Mouse (Mus musculus): ENCODE measurements around the gene Olfr1208. TPM values are rescaled to one million over a fixed set of nuclear protein-coding genes. Genes with fewer than 3 reads are reported as not detected.

The Olfr1208 gene
- polyA plus RNA-seq (2014; fragmentation: Illumina TruSeq; extraction: RNeasy Lipid Tissue Mini Kit (QIAGEN cat#74804); ENCODE audit: low read depth, low replicate concordance), result not detected

DNA sequence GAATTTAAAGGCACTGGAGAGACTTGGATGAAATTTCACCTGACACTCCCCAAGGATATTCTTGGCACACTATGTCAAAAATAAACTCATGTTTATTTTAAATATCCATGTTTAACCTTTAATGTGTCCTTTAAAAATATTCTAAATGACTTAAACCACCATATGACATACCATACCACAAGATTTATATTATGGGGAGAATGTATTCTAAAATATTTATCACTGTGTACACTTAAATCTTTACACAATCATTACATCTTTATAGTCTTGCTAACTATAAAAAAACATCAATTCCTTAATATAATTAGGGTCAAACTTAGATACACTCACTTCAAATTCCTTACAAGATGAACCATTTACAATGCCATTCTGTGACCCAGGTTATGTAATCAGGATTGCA lies at the start of gene Olfr1208:
Olfr1208 (minus strand) TSS at position 101 of the 400 bp plus-strand sequence.

GRCm38 (mm10) chr2:88938011-88938410 lies 35.9 kb upstream of the Olfr1208 start, which contains the start of gene Olfr1211:
Olfr1211 (minus strand) TSS chr2:88938111.

DNA sequence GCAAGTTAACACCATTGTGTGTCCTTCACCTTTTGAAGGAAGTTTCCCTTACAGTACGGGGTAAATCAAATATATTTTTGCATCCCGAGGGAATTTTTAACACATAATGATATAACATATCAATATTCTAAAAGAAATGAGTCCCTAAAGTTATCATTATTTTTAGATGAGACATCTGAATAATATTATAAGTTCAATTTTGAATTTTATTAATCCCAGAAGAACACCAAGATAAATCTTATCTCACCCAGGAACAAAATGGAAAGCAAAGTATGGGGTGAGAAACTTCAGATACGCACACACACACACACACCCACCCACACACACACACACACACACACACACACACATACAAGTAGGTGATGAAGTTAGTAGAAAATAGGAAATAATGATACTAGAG lies 12.9 kb upstream of the Olfr1208 start, which contains the start of gene Olfr1209:
Olfr1209 (minus strand) TSS at position 101 of the 400 bp plus-strand sequence.

GRCm38 (mm10) chr2:88862931-88863330 lies 39.2 kb downstream of the Olfr1208 start, which contains the start of gene Olfr1206:
Olfr1206 (plus strand) TSS chr2:88863231.

DNA sequence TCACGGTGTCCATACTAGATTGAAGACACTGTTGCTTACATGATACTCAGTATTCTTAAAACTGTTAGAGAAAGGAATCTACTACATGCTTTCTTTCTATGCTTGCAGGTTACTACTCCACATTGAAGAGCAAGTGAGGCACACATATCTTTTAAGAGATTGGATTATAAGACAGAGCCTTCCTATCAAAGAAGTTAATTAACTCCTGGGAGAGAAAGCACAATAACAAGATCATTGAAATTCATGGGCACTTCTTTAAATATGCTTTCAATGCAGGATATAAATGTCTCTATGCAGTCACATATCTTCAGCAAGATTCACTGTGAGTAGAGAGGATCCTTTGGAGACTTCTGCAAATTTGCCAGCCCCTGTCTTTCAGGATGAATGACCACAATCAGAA lies 53.1 kb downstream of the Olfr1208 start, which contains the start of gene Olfr1204:
Olfr1204 (plus strand) TSS at position 301 of the 400 bp plus-strand sequence.

Other genes with a start within 250 kb of the Olfr1208 start
- gene Olfr1193, start 226.7 kb downstream of the Olfr1208 start, polyA plus RNA-seq (2014; fragmentation: Illumina TruSeq; extraction: RNeasy Lipid Tissue Mini Kit (QIAGEN cat#74804); ENCODE audit: low read depth, low replicate concordance), result not detected
- not detected for gene Olfr1195, start 213.1 kb downstream of the Olfr1208 start, polyA plus RNA-seq (2014; fragmentation: Illumina TruSeq; extraction: RNeasy Lipid Tissue Mini Kit (QIAGEN cat#74804); ENCODE audit: low read depth, low replicate concordance)
- not detected for gene Olfr1196, start 197.7 kb downstream of the Olfr1208 start, polyA plus RNA-seq (2014; fragmentation: Illumina TruSeq; extraction: RNeasy Lipid Tissue Mini Kit (QIAGEN cat#74804); ENCODE audit: low read depth, low replicate concordance)
- not detected for gene Olfr1197, start 169.9 kb downstream of the Olfr1208 start, polyA plus RNA-seq (2014; fragmentation: Illumina TruSeq; extraction: RNeasy Lipid Tissue Mini Kit (QIAGEN cat#74804); ENCODE audit: low read depth, low replicate concordance)
- not detected for gene Olfr1198, start 150.9 kb downstream of the Olfr1208 start, polyA plus RNA-seq (2014; fragmentation: Illumina TruSeq; extraction: RNeasy Lipid Tissue Mini Kit (QIAGEN cat#74804); ENCODE audit: low read depth, low replicate concordance)
- not detected for gene Olfr1199, start 141.8 kb downstream of the Olfr1208 start, polyA plus RNA-seq (2014; fragmentation: Illumina TruSeq; extraction: RNeasy Lipid Tissue Mini Kit (QIAGEN cat#74804); ENCODE audit: low read depth, low replicate concordance)
- not detected for gene Olfr1200, start 131.8 kb downstream of the Olfr1208 start, polyA plus RNA-seq (2014; fragmentation: Illumina TruSeq; extraction: RNeasy Lipid Tissue Mini Kit (QIAGEN cat#74804); ENCODE audit: low read depth, low replicate concordance)
- not detected for gene Olfr1201, start 109.3 kb downstream of the Olfr1208 start, polyA plus RNA-seq (2014; fragmentation: Illumina TruSeq; extraction: RNeasy Lipid Tissue Mini Kit (QIAGEN cat#74804); ENCODE audit: low read depth, low replicate concordance)
- not detected for gene Olfr1202, start 87.8 kb downstream of the Olfr1208 start, polyA plus RNA-seq (2014; fragmentation: Illumina TruSeq; extraction: RNeasy Lipid Tissue Mini Kit (QIAGEN cat#74804); ENCODE audit: low read depth, low replicate concordance)
- not detected for gene Olfr1205, start 72.6 kb downstream of the Olfr1208 start, polyA plus RNA-seq (2014; fragmentation: Illumina TruSeq; extraction: RNeasy Lipid Tissue Mini Kit (QIAGEN cat#74804); ENCODE audit: low read depth, low replicate concordance)
- gene Olfr1204, start 53.0 kb downstream of the Olfr1208 start, polyA plus RNA-seq (2014; fragmentation: Illumina TruSeq; extraction: RNeasy Lipid Tissue Mini Kit (QIAGEN cat#74804); ENCODE audit: low read depth, low replicate concordance), result not detected
- gene Olfr1206, start 39.1 kb downstream of the Olfr1208 start, polyA plus RNA-seq (2014; fragmentation: Illumina TruSeq; extraction: RNeasy Lipid Tissue Mini Kit (QIAGEN cat#74804); ENCODE audit: low read depth, low replicate concordance), result not detected
- gene Olfr1209, start 12.8 kb upstream of the Olfr1208 start, polyA plus RNA-seq (2014; fragmentation: Illumina TruSeq; extraction: RNeasy Lipid Tissue Mini Kit (QIAGEN cat#74804); ENCODE audit: low read depth, low replicate concordance), result not detected
- not detected for gene Olfr1211, start 35.8 kb upstream of the Olfr1208 start, polyA plus RNA-seq (2014; fragmentation: Illumina TruSeq; extraction: RNeasy Lipid Tissue Mini Kit (QIAGEN cat#74804); ENCODE audit: low read depth, low replicate concordance)
- gene Olfr1212, start 51.7 kb upstream of the Olfr1208 start, polyA plus RNA-seq (2014; fragmentation: Illumina TruSeq; extraction: RNeasy Lipid Tissue Mini Kit (QIAGEN cat#74804); ENCODE audit: low read depth, low replicate concordance), result not detected
- not detected for gene Gm13762, start 78.0 kb upstream of the Olfr1208 start, polyA plus RNA-seq (2014; fragmentation: Illumina TruSeq; extraction: RNeasy Lipid Tissue Mini Kit (QIAGEN cat#74804); ENCODE audit: low read depth, low replicate concordance)
- gene Olfr1214, start 90.3 kb upstream of the Olfr1208 start, polyA plus RNA-seq (2014; fragmentation: Illumina TruSeq; extraction: RNeasy Lipid Tissue Mini Kit (QIAGEN cat#74804); ENCODE audit: low read depth, low replicate concordance), result not detected
- gene Olfr1215, start 104.7 kb upstream of the Olfr1208 start, polyA plus RNA-seq (2014; fragmentation: Illumina TruSeq; extraction: RNeasy Lipid Tissue Mini Kit (QIAGEN cat#74804); ENCODE audit: low read depth, low replicate concordance), result not detected
- gene Olfr1216, start 116.0 kb upstream of the Olfr1208 start, polyA plus RNA-seq (2014; fragmentation: Illumina TruSeq; extraction: RNeasy Lipid Tissue Mini Kit (QIAGEN cat#74804); ENCODE audit: low read depth, low replicate concordance), result not detected
- not detected for gene Olfr1217, start 129.8 kb upstream of the Olfr1208 start, polyA plus RNA-seq (2014; fragmentation: Illumina TruSeq; extraction: RNeasy Lipid Tissue Mini Kit (QIAGEN cat#74804); ENCODE audit: low read depth, low replicate concordance)
- gene Olfr1218, start 158.9 kb upstream of the Olfr1208 start, polyA plus RNA-seq (2014; fragmentation: Illumina TruSeq; extraction: RNeasy Lipid Tissue Mini Kit (QIAGEN cat#74804); ENCODE audit: low read depth, low replicate concordance), result not detected
- not detected for gene Olfr1219, start 181.2 kb upstream of the Olfr1208 start, polyA plus RNA-seq (2014; fragmentation: Illumina TruSeq; extraction: RNeasy Lipid Tissue Mini Kit (QIAGEN cat#74804); ENCODE audit: low read depth, low replicate concordance)
- not detected for gene Olfr1220, start 204.5 kb upstream of the Olfr1208 start, polyA plus RNA-seq (2014; fragmentation: Illumina TruSeq; extraction: RNeasy Lipid Tissue Mini Kit (QIAGEN cat#74804); ENCODE audit: low read depth, low replicate concordance)
- not detected for gene Olfr1221, start 215.0 kb upstream of the Olfr1208 start, polyA plus RNA-seq (2014; fragmentation: Illumina TruSeq; extraction: RNeasy Lipid Tissue Mini Kit (QIAGEN cat#74804); ENCODE audit: low read depth, low replicate concordance)
- not detected for gene Olfr1222, start 230.7 kb upstream of the Olfr1208 start, polyA plus RNA-seq (2014; fragmentation: Illumina TruSeq; extraction: RNeasy Lipid Tissue Mini Kit (QIAGEN cat#74804); ENCODE audit: low read depth, low replicate concordance)
- gene Olfr1223, start 249.2 kb upstream of the Olfr1208 start, polyA plus RNA-seq (2014; fragmentation: Illumina TruSeq; extraction: RNeasy Lipid Tissue Mini Kit (QIAGEN cat#74804); ENCODE audit: low read depth, low replicate concordance), result not detected

All from kidney, adult 10 weeks (tissue).